Mouse (Mus musculus) liver, embryonic 12.5 days (tissue): Measurements from ENCODE around the gene Lpar3. TPM values are rescaled to one million over a fixed set of nuclear protein-coding genes. Genes with fewer than 3 reads are reported as not detected.

Experiments
- ATAC-seq: fragments of 200-750 bp; cut with Nextera tagmentation; 2 replicates; pipeline ENCODE4 v1.8.0; 2017; ENCODE audit warnings: moderate number of reproducible peaks, mild to moderate bottlenecking, moderate library complexity
- H3K27ac ChIP-seq: fragments of 300-500 bp; sonication (generic); 2 replicates; pipeline ENCODE4 v1.5.1; 2016; ENCODE audit warnings: mild to moderate bottlenecking
- H3K27me3 ChIP-seq: fragments of 300-500 bp; sonication (generic); replicated peaks from 2 replicates; pipeline ENCODE4 v1.6.1; 2016; ENCODE audit warnings: mild to moderate bottlenecking, moderate library complexity
- H3K36me3 ChIP-seq: fragments of 300-500 bp; sonication (generic); 2 replicates; pipeline ENCODE4 v1.6.1; 2016; ENCODE audit warnings: mild to moderate bottlenecking, moderate library complexity
- H3K4me1 ChIP-seq: fragments of 300-500 bp; sonication (generic); 2 replicates; pipeline ENCODE4 v1.6.1; 2016
- H3K4me2 ChIP-seq: fragments of 300-500 bp; sonication (generic); 2 replicates; pipeline ENCODE4 v1.6.1; 2016; ENCODE audit warnings: mild to moderate bottlenecking, moderate library complexity
- H3K4me3 ChIP-seq: fragments of 300-500 bp; sonication (generic); 2 replicates; pipeline ENCODE4 v1.5.1; 2016; ENCODE audit warnings: mild to moderate bottlenecking, moderate library complexity
- H3K9ac ChIP-seq: fragments of 300-500 bp; sonication (generic); 2 replicates; pipeline ENCODE4 v1.6.1; 2016; ENCODE audit warnings: mild to moderate bottlenecking, moderate library complexity
- H3K9me3 ChIP-seq: fragments of 300-500 bp; sonication (generic); replicated peaks from 2 replicates; pipeline ENCODE4 v1.6.1; 2016; ENCODE audit warnings: mild to moderate bottlenecking, moderate library complexity
- WGBS: fragments of 180-500 bp; shearing (Covaris S2); methylation state at CpG from one replicate; pipeline ENCODE4 v1.1.7; 2016; ENCODE audit not compliant: insufficient replicate concordance; 5-methylcytosine and 5-hydroxymethylcytosine counted together
- polyA plus RNA-seq: library from polyadenylated mRNA; unstranded; fragments of >200 nt; fragmentation: Nextera tagmentation; extraction: Ambion mirVana; gene quantifications from 2 replicates; pipeline ENCODE4 v1.2.1, GENCODE M21; 2016

The Lpar3 gene
- polyA plus RNA-seq, 1 experiment from 2014 or later = 0.06 TPM

GRCm38 (mm10) chr3:146265545-146266130 lies 44.9 kb downstream of the Lpar3 start:
- WGBS = 60% methylated on average over 12 of the region's 12 CpGs
- H3K4me2 ChIP-seq = no peak overlapping the region
- H3K36me3 ChIP-seq = no peaks in the 10 kb centered on the region
- H3K9me3 ChIP-seq = no peaks in the 10 kb centered on the region
- no peak for ATAC-seq
- H3K9ac ChIP-seq = no peak overlapping the region
- H3K27ac ChIP-seq = no peak overlapping the region
- no peak overlapping the region for H3K4me3 ChIP-seq
- no peaks in the 10 kb centered on the region for H3K27me3 ChIP-seq
- H3K4me1 ChIP-seq = no peaks in the 10 kb centered on the region

GRCm38 (mm10) chr3:146268024-146268801 lies 47.5 kb downstream of the Lpar3 start:
- H3K36me3 ChIP-seq = no peaks in the 10 kb centered on the region
- ATAC-seq = no peak
- no peak overlapping the region for H3K4me2 ChIP-seq
- 71% methylated on average over 14 of the region's 14 CpGs for WGBS
- H3K4me3 ChIP-seq = no peak overlapping the region
- no peaks in the 10 kb centered on the region for H3K9me3 ChIP-seq
- no peak overlapping the region for H3K9ac ChIP-seq
- H3K4me1 ChIP-seq = no peaks in the 10 kb centered on the region
- H3K27ac ChIP-seq = no peak overlapping the region
- H3K27me3 ChIP-seq = no peaks in the 10 kb centered on the region

GRCm38 (mm10) chr3:146274503-146274902 lies 53.7 kb downstream of the Lpar3 start:
- 45% methylated on average over 5 of the region's 5 CpGs for WGBS
- no peak for ATAC-seq
- Histone ChIP-seq H3K4me1 (no peaks in the 10 kb centered on the region), H3K4me2 (no peak overlapping the region), H3K4me3 (no peak overlapping the region), H3K27me3 (no peaks in the 10 kb centered on the region), H3K27ac (no peak overlapping the region), H3K36me3 (no peaks in the 10 kb centered on the region), H3K9me3 (no peaks in the 10 kb centered on the region), H3K9ac (no peak overlapping the region)

GRCm38 (mm10) chr3:146275360-146276025 lies 54.7 kb downstream of the Lpar3 start:
- Histone ChIP-seq H3K9ac (no peak overlapping the region), H3K4me2 (no peak overlapping the region), H3K4me1 (no peaks in the 10 kb centered on the region), H3K27ac (no peak overlapping the region), H3K4me3 (no peak overlapping the region), H3K36me3 (no peaks in the 10 kb centered on the region), H3K27me3 (no peaks in the 10 kb centered on the region), H3K9me3 (no peaks in the 10 kb centered on the region)
- no peak for ATAC-seq
- WGBS = 49% methylated on average over 11 of the region's 11 CpGs

- no peaks in the 10 kb centered on the region for H3K36me3 ChIP-seq
- H3K4me2 ChIP-seq = no peak overlapping the region
- H3K4me3 ChIP-seq = no peak overlapping the region
- ATAC-seq = no peak
- H3K9ac ChIP-seq = no peak overlapping the region
- H3K27ac ChIP-seq = no peak overlapping the region
- no peaks in the 10 kb centered on the region for H3K9me3 ChIP-seq
- H3K4me1 ChIP-seq = no peaks in the 10 kb centered on the region
- 31% methylated on average over 4 of the region's 4 CpGs for WGBS
- no peaks in the 10 kb centered on the region for H3K27me3 ChIP-seq
Observed at GRCm38 (mm10) chr3:146276026-146276409, 55.3 kb downstream of the Lpar3 start.

DNA sequence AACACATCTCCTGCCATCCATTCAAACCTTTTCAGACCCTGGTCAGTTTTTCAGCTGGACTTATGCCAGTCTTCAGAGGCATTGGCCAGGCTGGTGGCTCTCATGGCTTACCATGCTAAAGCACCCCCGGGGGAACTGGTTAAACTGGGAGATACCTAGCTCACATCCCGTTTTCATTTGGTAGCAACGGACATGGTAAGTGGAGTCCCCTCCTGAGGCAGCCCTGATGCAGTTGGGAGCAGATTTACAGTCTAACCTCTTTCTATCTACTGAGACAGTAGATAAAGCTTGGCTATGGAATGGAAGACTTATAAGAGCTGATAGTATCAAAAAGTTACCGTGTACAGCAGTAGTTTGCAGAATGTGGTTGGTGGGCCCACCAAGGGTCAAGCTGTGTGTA lies 56.2 kb downstream of the Lpar3 start:
- H3K9ac ChIP-seq = no peak overlapping the region
- H3K9me3 ChIP-seq = no peaks in the 10 kb centered on the region
- H3K4me2 ChIP-seq = no peak overlapping the region
- no peak overlapping the region for H3K4me3 ChIP-seq
- H3K36me3 ChIP-seq = no peaks in the 10 kb centered on the region
- no peaks in the 10 kb centered on the region for H3K4me1 ChIP-seq
- no peaks in the 10 kb centered on the region for H3K27me3 ChIP-seq
- no peak overlapping the region for H3K27ac ChIP-seq
- ATAC-seq = no peak
- WGBS = 61% methylated on average over 4 of the region's 4 CpGs

GRCm38 (mm10) chr3:146277456-146277855 lies 56.7 kb downstream of the Lpar3 start:
- 64% methylated on average over 11 of the region's 11 CpGs for WGBS
- no peaks in the 10 kb centered on the region for H3K36me3 ChIP-seq
- no peak for ATAC-seq
- no peaks in the 10 kb centered on the region for H3K27me3 ChIP-seq
- H3K4me2 ChIP-seq = no peak overlapping the region
- no peak overlapping the region for H3K9ac ChIP-seq
- no peaks in the 10 kb centered on the region for H3K4me1 ChIP-seq
- H3K9me3 ChIP-seq = no peaks in the 10 kb centered on the region
- H3K27ac ChIP-seq = no peak overlapping the region
- H3K4me3 ChIP-seq = no peak overlapping the region

- Histone ChIP-seq H3K27ac (no peak overlapping the region), H3K9ac (no peak overlapping the region), H3K4me3 (no peak overlapping the region), H3K9me3 (no peaks in the 10 kb centered on the region), H3K36me3 (no peaks in the 10 kb centered on the region), H3K27me3 (no peaks in the 10 kb centered on the region), H3K4me2 (no peak overlapping the region), H3K4me1 (no peaks in the 10 kb centered on the region)
- 68% methylated on average over 13 of the region's 13 CpGs for WGBS
- ATAC-seq = no peak
Observed at GRCm38 (mm10) chr3:146278195-146279140, 57.7 kb downstream of the Lpar3 start.

DNA sequence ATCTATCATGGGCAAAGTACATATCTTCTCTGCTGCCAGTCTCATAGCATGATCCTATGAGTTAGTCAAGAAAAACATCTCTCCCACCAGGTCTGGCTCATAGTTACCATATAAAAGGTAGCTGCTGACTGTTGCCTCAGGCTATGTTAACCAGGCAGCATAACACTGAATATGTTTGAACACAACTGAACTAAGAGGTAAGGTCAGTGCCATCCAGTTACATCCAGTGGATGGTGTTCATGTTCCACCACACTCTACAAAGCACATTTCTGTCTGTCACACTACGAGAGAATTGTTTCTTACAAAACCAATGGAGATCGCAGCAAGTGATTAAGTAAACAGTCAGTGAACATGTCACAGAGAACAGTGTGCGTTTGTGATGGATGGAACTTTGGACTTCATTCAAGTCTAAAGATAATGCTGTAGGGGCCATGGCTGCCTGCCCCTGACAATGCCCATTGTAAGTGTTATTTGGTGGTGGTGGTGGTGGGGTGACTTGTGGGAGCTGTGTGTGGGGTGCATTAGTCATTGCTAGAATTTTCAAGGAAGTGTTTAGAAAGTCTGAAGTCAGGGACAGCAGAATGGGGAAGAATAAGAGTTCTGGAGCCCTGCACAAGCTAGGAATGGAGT lies 63.1 kb downstream of the Lpar3 start:
- 59% methylated on average over 3 of the region's 3 CpGs for WGBS
- H3K4me3 ChIP-seq = no peak overlapping the region
- no peaks in the 10 kb centered on the region for H3K27me3 ChIP-seq
- H3K9ac ChIP-seq = no peak overlapping the region
- no peaks in the 10 kb centered on the region for H3K4me1 ChIP-seq
- H3K27ac ChIP-seq = no peak overlapping the region
- no peak overlapping the region for H3K4me2 ChIP-seq
- no peaks in the 10 kb centered on the region for H3K9me3 ChIP-seq
- no peaks in the 10 kb centered on the region for H3K36me3 ChIP-seq
- no peak for ATAC-seq

GRCm38 (mm10) chr3:146286118-146286517 lies 65.4 kb downstream of the Lpar3 start:
- Histone ChIP-seq H3K4me1 (no peaks in the 10 kb centered on the region), H3K27me3 (no peaks in the 10 kb centered on the region), H3K9me3 (no peaks in the 10 kb centered on the region), H3K4me3 (no peak overlapping the region), H3K9ac (no peak overlapping the region), H3K27ac (no peak overlapping the region), H3K36me3 (no peaks in the 10 kb centered on the region), H3K4me2 (no peak overlapping the region)
- 70% methylated on average over 4 of the region's 4 CpGs for WGBS
- no peak for ATAC-seq

GRCm38 (mm10) chr3:146291928-146292327 lies 71.2 kb downstream of the Lpar3 start:
- Histone ChIP-seq H3K9me3 (no peaks in the 10 kb centered on the region), H3K4me1 (no peaks in the 10 kb centered on the region), H3K4me3 (no peak overlapping the region), H3K4me2 (no peak overlapping the region), H3K9ac (no peak overlapping the region), H3K27me3 (no peaks in the 10 kb centered on the region), H3K36me3 (no peaks in the 10 kb centered on the region), H3K27ac (no peak overlapping the region)
- ATAC-seq = no peak
- 75% methylated on average over 3 of the region's 3 CpGs for WGBS
